Mouse (Mus musculus): ENCODE results near the gene Cpxm1. TPM values are rescaled to one million over a fixed set of nuclear protein-coding genes. Genes with fewer than 3 reads are reported as not detected.
"Not testable (repeated sequence)": the region's sequence is repeated elsewhere in the genome, so short reads cannot be mapped to it uniquely, and the experiment has no call there.

Gene Cpxm1
- total RNA-seq, 4 experiments from 2014 or later, result 1.1 to 2.7 (median 2.4) TPM

DNA sequence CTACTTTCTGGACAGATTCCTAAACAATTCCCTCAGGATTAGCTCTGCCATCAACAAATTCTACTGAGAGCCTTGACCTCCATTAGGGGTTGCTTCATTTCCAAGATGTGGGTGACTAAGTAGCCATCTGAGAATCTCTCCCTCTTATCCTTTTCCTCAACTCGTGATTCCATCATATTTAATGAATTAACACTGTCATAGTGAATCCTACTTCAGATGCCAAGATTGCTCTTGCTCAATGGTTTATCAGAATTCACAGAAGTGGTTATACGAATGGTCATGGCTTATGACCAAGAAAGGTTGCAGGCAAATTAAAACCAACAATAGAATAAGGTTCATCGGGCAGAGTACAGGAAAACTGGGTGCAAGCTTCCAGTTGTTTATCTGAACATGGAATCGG lies 4.5 kb upstream of the Cpxm1 start:
- no peak for DNase-seq (ENCODE audit: low spot score in 2 of 2)

DNA sequence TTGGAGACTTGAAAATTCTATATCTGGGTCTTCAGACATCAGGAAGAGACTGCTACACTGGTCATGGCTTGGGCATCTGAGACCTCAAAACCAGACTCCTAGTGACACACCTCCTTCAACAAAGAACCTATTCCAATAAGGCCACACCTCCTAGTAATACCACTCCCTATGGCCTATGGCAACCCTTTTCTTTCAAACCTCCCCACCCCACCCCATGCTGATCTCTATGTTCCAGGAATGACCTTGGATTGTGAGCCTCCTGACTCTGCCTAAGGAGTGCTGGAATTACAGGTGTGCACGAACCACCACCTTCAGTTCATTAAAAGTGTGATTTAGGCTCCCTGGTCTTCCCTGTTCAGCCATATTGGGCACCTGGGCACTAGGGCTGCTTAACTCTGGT lies 2.7 kb upstream of the Cpxm1 start:
- no peak for DNase-seq (ENCODE audit: low spot score in 2 of 2)

DNA sequence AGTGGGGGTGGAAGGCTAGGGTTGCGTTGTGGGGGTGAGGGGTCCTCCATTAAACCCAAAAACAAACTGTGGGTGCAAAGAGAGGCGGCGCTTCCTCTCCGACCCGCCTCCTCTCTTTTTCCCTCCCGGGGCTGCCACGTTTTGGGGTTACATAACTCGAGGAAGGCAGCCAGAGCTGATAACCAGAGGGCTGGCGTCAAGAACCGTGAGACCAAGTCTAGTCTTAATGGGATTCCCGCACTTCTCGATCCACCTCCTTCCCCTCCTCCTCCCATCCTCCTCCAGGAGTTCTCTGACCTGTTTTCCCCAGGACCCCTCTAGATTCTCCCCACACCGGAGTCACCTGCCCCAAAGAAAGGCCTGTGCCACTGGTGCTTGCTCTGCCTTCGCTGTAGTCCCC lies 717 bp upstream of the Cpxm1 start:
- no peak for DNase-seq (ENCODE audit: low spot score in 2 of 2)

- no peak for DNase-seq (ENCODE audit: low spot score in 2 of 2)
Observed at GRCm38 (mm10) chr2:130395696-130396095, 1.7 kb downstream of the Cpxm1 start.

GRCm38 (mm10) chr2:130392836-130393235 lies 4.5 kb downstream of the Cpxm1 start:
- no peak for DNase-seq (ENCODE audit: low spot score in 2 of 2)

- no peak for DNase-seq (ENCODE audit: low spot score in 2 of 2)
Observed at GRCm38 (mm10) chr2:130390993-130391625, 6.3 kb downstream of the Cpxm1 start.

GRCm38 (mm10) chr2:130388796-130389195 lies 8.6 kb downstream of the Cpxm1 start:
- no peak for DNase-seq (ENCODE audit: low spot score in 2 of 2)

DNA sequence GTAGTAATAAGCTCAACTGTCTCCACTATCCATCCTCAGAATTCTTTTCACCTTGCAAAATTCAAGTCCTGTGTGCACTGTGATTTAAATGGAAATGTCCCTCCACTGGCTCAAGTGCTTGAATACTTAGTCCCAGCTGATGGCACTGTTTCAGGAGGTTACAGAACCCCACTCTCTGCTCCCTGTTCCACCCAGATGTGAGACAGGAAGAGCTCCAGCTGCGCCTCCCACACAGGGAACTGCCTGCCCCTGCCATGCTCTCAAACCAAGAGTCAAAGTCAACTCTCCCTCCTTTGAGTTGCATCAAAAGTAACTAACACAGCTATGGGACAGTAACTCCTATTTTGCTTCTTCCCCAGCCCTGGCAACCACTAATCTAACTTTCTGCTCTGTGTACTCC lies 11.2 kb downstream of the Cpxm1 start:
- no peak for DNase-seq (ENCODE audit: low spot score in 2 of 2)

- no peak for DNase-seq (ENCODE audit: low spot score in 2 of 2)
Observed at GRCm38 (mm10) chr2:130383895-130384294, 13.5 kb downstream of the Cpxm1 start.

- no peak for DNase-seq (ENCODE audit: low spot score in 2 of 2)
Observed at GRCm38 (mm10) chr2:130383205-130383604, 14.2 kb downstream of the Cpxm1 start.

DNA sequence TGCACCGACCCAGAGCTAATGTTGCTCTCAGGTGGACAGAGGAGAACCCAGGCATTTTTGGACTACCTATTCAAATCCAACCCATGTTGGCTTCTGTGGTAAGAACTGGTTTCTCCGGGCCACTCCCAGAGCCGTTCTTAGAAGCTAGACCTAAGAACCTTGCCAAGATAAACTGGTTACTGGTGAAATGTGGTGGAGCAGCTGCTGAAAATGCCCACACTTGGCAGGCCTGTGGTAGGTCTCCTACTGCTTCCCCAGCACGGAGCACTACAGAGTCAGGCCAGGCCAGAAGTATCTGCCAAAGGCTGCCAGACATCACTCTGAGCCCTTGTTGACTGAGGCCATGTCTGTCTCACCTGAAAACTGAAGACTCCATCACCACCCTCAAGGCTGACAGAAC lies 22.4 kb downstream of the Cpxm1 start:
- no peak for DNase-seq (ENCODE audit: low spot score in 2 of 2)

DNA sequence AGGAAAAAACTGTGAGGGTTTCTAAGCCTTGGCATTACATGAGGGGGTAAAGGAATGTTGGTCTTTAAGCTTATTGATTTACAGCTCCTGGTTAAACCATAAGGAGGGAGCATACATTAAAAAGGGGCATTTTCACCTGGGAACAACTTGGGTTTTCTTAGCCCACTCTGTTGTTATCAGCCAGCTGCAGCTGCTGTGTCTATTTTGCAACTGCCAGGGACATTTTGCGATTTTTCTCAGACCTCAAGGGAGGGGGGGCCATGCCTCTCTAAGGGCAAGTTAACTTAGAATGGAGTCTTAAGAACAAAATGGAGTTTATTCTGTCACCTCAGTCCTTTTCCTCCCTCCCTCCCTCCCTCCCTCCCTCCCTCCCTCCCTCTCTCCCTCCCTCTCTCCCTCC lies 24.3 kb downstream of the Cpxm1 start:
- DNase-seq (ENCODE audit: low spot score in 2 of 2), result not testable (repeated sequence)

DNA sequence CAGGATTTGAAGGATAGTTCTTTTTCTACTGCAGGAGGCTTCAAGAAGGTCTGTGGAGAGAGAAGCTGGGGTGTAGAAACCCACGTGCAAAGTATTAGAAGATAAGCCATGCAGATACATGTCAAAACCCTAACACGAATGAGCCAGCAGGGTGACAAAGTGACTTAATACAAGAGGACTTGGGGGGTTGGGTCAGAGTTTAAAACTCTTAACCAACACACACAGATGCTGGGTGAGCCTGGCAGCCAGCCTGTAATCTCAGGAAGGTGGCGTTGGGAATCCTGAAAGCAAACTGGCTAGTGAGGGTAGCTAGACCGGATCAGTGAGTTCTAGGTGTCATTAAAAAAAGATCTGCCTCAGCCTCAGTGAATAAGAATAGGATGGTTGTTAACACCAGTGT lies 30.0 kb downstream of the Cpxm1 start:
- DNase-seq (ENCODE audit: low spot score in 2 of 2), result no peak

DNA sequence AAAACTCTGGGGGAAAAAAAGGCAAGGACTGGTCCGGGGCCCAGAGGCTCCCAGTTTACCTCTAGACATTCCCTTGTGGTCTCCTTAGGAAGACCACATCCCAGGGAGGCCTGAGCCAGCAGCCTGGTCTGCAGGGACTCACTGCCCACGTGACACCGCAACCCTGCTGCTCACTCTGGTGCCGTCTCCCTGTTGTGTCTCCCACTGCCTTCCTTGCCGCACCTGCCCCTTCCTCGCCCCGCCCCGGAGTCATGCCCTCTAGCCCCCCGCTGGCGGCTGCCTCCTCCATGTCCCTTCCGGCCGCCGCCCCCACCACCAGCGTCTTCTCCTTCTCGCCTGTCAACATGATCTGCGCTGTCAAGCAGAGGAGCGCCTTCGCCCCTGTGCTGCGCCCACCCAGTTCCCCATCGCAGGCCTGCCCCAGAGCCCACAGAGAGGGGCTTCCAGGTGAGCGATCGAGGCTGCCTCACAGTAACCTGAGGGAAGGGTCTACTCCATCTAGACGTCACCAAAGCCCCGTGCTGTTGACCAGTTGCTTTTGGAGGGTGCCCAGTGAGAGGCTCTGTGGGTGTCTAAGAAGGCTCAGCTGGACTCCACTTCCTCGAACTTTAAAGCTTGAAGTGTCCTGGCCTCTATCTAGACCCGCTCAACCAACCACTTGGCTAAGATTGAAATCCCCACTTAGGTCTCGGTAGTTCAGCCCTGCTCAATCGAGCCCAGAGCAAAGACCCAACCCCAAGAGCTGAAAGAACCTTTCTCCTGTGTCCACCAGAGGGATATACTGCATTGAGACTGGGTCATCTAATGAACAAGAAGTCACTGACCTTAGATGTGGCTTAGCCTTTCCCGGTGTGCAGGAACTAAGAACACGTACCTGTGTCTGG lies 31.9 kb downstream of the Cpxm1 start:
- no peak for DNase-seq (ENCODE audit: low spot score in 2 of 2)

DNA sequence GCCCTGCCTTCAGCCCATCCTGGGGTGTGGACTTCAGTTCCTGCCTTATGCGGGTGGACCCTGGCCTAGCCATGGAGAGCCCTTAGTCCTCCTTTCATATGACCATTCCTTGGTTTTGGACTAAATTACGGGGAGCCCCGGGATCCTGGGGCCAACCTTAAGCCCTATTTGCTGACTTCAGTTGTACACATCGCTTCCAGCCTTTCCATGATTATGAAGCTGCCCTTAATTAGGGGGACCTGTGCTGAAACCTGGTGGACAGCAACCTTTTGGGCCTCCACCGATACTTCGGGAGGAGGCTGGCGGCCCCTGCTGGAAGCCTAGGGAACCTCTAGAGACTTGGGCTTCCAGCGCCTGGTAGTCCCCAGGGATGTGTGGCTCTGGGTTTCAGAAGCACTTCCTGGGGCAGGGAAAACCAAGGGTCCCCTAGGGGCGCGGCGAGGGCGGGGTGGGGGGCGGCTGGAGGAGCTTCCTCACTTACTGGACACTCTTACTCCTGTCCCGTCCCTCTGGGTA lies 34.8 kb downstream of the Cpxm1 start:
- no peak for DNase-seq (ENCODE audit: low spot score in 2 of 2)

- DNase-seq (ENCODE audit: low spot score in 2 of 2), result no peak
Observed at GRCm38 (mm10) chr2:130358852-130359251, 38.5 kb downstream of the Cpxm1 start.

DNA sequence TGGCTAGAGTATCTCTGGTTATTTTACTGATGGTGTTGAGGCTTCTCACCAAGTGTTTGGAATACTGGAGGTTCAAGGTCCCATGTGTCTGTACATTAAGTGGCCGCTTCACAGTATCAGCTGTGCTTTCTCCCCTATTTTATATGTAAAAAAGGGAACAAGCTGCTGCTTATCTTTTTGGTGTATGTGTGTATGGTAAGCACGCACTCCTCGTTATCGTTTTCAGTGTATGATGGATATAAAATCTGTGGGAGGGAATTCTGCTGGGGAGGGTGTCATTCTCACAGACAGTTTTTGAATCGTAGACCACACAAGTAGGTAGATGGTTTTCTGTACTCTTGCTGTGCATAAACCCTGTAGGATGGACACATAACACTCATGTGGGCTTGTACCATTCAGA lies 39.8 kb downstream of the Cpxm1 start:
- no peak for DNase-seq (ENCODE audit: low spot score in 2 of 2)

GRCm38 (mm10) chr2:130353889-130354288 lies 43.5 kb downstream of the Cpxm1 start:
- DNase-seq (ENCODE audit: low spot score in 2 of 2), result no peak

- DNase-seq (ENCODE audit: low spot score in 2 of 2), result no peak
Observed at GRCm38 (mm10) chr2:130353411-130353810, 44.0 kb downstream of the Cpxm1 start.

- DNase-seq (ENCODE audit: low spot score in 2 of 2), result no peak
Observed at GRCm38 (mm10) chr2:130351758-130352339, 45.5 kb downstream of the Cpxm1 start.

GRCm38 (mm10) chr2:130350376-130350775 lies 47.0 kb downstream of the Cpxm1 start:
- no peak for DNase-seq (ENCODE audit: low spot score in 2 of 2)

DNA sequence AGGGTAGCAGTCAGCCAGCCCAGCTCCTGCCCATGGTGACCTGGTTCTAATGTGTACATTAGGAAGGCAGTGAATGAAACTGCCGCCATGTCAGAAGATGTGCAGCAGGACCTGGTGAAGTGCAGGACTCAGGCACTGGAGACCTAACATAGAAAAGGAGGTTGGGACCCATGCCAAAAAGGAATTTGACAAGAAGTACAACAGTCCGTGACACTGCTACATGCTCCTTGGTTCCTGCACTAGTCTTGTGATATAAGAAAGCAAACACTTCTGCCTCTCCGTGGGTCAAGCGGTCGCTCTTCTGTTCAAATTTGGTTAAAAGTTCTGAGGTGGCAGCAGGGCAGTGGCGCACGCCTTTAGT lies 56.2 kb downstream of the Cpxm1 start:
- no peak for DNase-seq (ENCODE audit: low spot score in 2 of 2)
